Mouse (Mus musculus): ENCODE measurements around the gene Thsd4. TPM values are rescaled to one million over a fixed set of nuclear protein-coding genes. Genes with fewer than 3 reads are reported as not detected.

The Thsd4 gene
- polyA plus RNA-seq, 1 experiment from 2014 or later: 5.6 TPM

DNA sequence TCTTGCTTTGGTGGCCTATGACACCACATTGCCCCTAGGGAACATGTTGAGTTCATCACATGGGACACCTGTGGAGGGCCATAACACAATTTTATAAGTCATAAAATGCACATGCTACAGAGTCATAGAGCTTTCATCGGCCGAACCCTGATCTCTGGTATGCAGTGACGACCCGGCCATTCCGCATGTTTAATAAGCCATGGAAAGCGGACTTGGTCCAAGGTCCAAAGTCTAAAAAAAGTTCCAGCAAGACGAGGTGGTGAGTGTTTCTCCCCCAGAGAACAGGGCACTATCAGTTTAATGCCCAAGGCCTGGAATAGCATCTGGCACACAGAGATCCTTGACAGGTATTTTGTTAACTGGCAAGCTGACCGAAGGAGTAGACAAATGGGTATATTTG, 204.6 kb downstream of the Thsd4 start:
- ATAC-seq (ENCODE audit: low FRiP score, low TSS enrichment) (no peak), DNase-seq (no peak)
- Histone ChIP-seq H3K36me3 (ENCODE audit: control insufficient read depth, insufficient read depth, low read length) (no peaks in the 10 kb centered on the region), H3K9me3 (ENCODE audit: control insufficient read depth, low read length) (no peaks in the 10 kb centered on the region), H3K9ac (replicated peaks; ENCODE audit: low read length) (no peak overlapping the region), H3K4me3 (replicated peaks; ENCODE audit: low read depth, low read length) (no peak overlapping the region), H3K27ac (replicated peaks; ENCODE audit: low read depth, low read length) (no peak overlapping the region), H3K4me1 (ENCODE audit: control insufficient read depth, insufficient read depth, low read length) (0 out of 2 replicates have a peak, but pooled peaks cover 1% of the 10 kb centered on the region), H3K4me2 (ENCODE audit: low read length) (no peak overlapping the region), H3K27me3 (ENCODE audit: control insufficient read depth, insufficient read depth, low read length) (no peaks in the 10 kb centered on the region)
- 94% methylated on average over 8 of the region's 8 CpGs for WGBS

DNA sequence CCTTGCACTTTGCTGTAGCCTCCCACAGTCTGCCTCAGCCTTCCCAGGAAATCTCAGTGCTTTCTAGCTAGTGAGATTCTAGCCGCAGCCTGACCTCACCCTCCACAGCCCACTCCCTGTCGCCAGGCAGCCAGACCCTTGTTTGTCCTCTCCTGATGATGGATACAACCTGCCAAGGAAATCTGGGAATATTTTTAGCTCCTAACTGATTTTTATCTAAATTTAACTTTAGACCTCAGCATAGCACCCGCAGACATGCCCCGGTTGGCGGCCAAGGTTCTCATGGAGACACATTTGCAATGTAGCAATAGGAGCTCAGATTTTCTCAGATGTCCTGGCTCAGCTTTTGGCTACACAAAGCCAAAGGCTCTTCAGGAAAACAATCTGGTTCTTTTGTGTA, 205.3 kb downstream of the Thsd4 start:
- no peak overlapping the region for H3K9ac ChIP-seq (replicated peaks; ENCODE audit: low read length)
- no peak overlapping the region for H3K4me2 ChIP-seq (ENCODE audit: low read length)
- WGBS: 94% methylated on average over 5 of the region's 5 CpGs
- H3K9me3 ChIP-seq (ENCODE audit: control insufficient read depth, low read length): no peaks in the 10 kb centered on the region
- no peak for ATAC-seq (ENCODE audit: low FRiP score, low TSS enrichment)
- H3K4me1 ChIP-seq (ENCODE audit: control insufficient read depth, insufficient read depth, low read length): 0 out of 2 replicates have a peak, but pooled peaks cover 6% of the 10 kb centered on the region
- DNase-seq: no peak
- no peaks in the 10 kb centered on the region for H3K36me3 ChIP-seq (ENCODE audit: control insufficient read depth, insufficient read depth, low read length)
- H3K27ac ChIP-seq (replicated peaks; ENCODE audit: low read depth, low read length): no peak overlapping the region
- H3K27me3 ChIP-seq (ENCODE audit: control insufficient read depth, insufficient read depth, low read length): no peaks in the 10 kb centered on the region
- no peak overlapping the region for H3K4me3 ChIP-seq (replicated peaks; ENCODE audit: low read depth, low read length)

DNA sequence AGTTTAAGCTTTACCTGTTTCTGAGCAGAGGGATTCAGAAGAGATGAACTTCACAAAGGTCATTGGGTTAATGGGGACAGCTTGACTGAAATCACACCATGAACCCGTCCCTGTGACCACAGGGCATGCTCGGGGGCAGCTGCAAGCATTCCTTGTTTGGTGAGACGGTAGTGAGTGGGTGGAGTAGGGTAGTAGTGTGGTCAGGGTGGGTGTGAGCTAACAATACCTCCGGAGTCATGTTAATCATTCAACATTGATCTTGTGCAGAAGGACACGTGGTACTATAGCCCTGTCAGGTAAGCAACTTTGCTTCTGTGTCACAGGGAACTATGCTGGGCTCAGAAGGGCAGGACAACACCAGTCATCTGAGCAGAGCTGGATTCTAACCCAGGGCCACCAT, 206.3 kb downstream of the Thsd4 start:
- Histone ChIP-seq H3K4me3 (replicated peaks; ENCODE audit: low read depth, low read length) (no peak overlapping the region), H3K9ac (replicated peaks; ENCODE audit: low read length) (no peak overlapping the region), H3K27me3 (ENCODE audit: control insufficient read depth, insufficient read depth, low read length) (no peaks in the 10 kb centered on the region), H3K9me3 (ENCODE audit: control insufficient read depth, low read length) (no peaks in the 10 kb centered on the region), H3K4me2 (ENCODE audit: low read length) (no peak overlapping the region), H3K27ac (replicated peaks; ENCODE audit: low read depth, low read length) (no peak overlapping the region), H3K4me1 (ENCODE audit: control insufficient read depth, insufficient read depth, low read length) (0 out of 2 replicates have a peak, but pooled peaks cover 10% of the 10 kb centered on the region), H3K36me3 (ENCODE audit: control insufficient read depth, insufficient read depth, low read length) (no peaks in the 10 kb centered on the region)
- DNase-seq (no peak), ATAC-seq (ENCODE audit: low FRiP score, low TSS enrichment) (no peak)
- 89% methylated on average over 5 of the region's 5 CpGs for WGBS

DNA sequence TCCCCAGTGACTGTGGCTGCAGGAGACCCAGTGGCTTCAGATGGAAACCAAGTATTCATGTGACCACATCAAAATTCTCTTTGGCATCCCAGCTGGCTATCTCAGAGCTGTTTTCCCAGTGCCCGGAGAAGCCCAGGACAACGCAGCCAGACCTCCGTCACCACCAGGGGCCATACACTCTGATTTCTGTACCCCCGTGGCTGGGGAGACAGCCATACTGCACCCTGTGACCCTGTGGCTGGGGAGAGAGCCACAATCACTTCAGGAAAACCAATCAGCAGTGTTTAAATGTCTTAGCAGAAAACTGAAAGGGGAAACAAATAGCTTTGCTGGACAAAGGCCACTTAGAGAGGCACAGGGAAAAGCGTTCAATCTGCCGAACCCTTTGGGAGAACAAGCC, 208.2 kb downstream of the Thsd4 start:
- Histone ChIP-seq H3K27ac (replicated peaks; ENCODE audit: low read depth, low read length) (no peak overlapping the region), H3K4me3 (replicated peaks; ENCODE audit: low read depth, low read length) (no peak overlapping the region), H3K27me3 (ENCODE audit: control insufficient read depth, insufficient read depth, low read length) (no peaks in the 10 kb centered on the region), H3K9me3 (ENCODE audit: control insufficient read depth, low read length) (no peaks in the 10 kb centered on the region), H3K4me2 (ENCODE audit: low read length) (no peak overlapping the region), H3K4me1 (ENCODE audit: control insufficient read depth, insufficient read depth, low read length) (peaks cover 18% of the 10 kb centered on the region), H3K36me3 (ENCODE audit: control insufficient read depth, insufficient read depth, low read length) (no peaks in the 10 kb centered on the region), H3K9ac (replicated peaks; ENCODE audit: low read length) (no peak overlapping the region)
- 64% methylated on average over 6 of the region's 6 CpGs for WGBS
- no peak for ATAC-seq (ENCODE audit: low FRiP score, low TSS enrichment)
- peak; percentile 14 for DNase-seq

DNA sequence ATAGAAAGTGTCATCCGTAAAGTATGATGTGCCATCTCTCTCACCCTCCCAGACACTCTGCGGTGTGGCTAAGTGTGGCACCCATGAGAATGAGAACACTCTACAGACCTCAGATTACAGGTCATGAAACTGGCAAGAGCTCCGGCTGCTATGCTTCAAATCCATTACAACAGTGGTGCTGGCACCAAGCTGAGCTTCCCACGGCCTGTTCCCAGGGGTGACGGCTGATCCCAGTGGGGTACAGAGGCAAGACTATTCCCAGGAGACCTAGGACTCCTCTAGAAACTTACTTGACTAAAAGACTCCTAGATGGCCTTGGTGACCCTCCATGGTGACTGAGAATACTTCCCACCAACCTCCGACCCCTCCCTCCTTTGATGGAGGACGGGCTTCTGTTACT, 209.2 kb downstream of the Thsd4 start:
- Histone ChIP-seq H3K4me3 (replicated peaks; ENCODE audit: low read depth, low read length) (no peak overlapping the region), H3K9me3 (ENCODE audit: control insufficient read depth, low read length) (no peaks in the 10 kb centered on the region), H3K27ac (replicated peaks; ENCODE audit: low read depth, low read length) (no peak overlapping the region), H3K4me2 (ENCODE audit: low read length) (no peak overlapping the region), H3K36me3 (ENCODE audit: control insufficient read depth, insufficient read depth, low read length) (no peaks in the 10 kb centered on the region), H3K4me1 (ENCODE audit: control insufficient read depth, insufficient read depth, low read length) (peaks cover 18% of the 10 kb centered on the region), H3K9ac (replicated peaks; ENCODE audit: low read length) (no peak overlapping the region), H3K27me3 (ENCODE audit: control insufficient read depth, insufficient read depth, low read length) (no peaks in the 10 kb centered on the region)
- no peak for ATAC-seq (ENCODE audit: low FRiP score, low TSS enrichment)
- 79% methylated on average over 7 of the region's 7 CpGs for WGBS
- no peak for DNase-seq

DNA sequence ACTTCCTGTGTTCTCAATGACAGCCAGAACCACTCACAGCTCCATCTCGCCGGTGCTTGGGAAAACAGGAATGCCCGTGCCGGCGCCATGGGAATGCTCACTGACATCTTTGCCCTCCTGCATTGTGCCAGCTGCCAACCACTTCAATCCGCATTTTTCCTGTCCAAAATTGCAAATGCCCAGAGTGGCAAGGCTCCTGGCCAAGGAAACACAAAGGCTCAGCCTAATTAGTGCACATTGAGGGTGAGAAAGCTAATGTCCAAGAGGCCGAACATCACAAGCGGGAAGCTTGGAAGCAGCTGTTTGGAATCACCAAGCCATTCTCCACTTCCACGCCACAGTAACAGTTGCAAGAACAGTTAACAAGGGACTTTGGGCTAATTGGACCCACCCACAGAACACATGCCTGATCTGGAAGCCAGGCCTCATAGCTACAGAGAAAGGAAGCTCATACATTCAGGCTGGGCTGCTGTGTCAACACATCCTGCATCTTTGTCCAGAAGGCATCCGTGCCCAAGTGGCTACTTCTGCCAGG, 210.2 kb downstream of the Thsd4 start:
- no peak for ATAC-seq (ENCODE audit: low FRiP score, low TSS enrichment)
- peak overlapping the region; percentile 37; the same call in 1 of the 2 replicates for H3K27ac ChIP-seq (replicated peaks; ENCODE audit: low read depth, low read length)
- WGBS: 64% methylated on average over 10 of the region's 10 CpGs
- no peak overlapping the region for H3K4me2 ChIP-seq (ENCODE audit: low read length)
- peak; percentile 70 for DNase-seq
- H3K27me3 ChIP-seq (ENCODE audit: control insufficient read depth, insufficient read depth, low read length): no peaks in the 10 kb centered on the region
- no peaks in the 10 kb centered on the region for H3K36me3 ChIP-seq (ENCODE audit: control insufficient read depth, insufficient read depth, low read length)
- no peak overlapping the region for H3K9ac ChIP-seq (replicated peaks; ENCODE audit: low read length)
- H3K4me3 ChIP-seq (replicated peaks; ENCODE audit: low read depth, low read length): no peak overlapping the region
- H3K9me3 ChIP-seq (ENCODE audit: control insufficient read depth, low read length): no peaks in the 10 kb centered on the region
- H3K4me1 ChIP-seq (ENCODE audit: control insufficient read depth, insufficient read depth, low read length): peaks cover 18% of the 10 kb centered on the region

DNA sequence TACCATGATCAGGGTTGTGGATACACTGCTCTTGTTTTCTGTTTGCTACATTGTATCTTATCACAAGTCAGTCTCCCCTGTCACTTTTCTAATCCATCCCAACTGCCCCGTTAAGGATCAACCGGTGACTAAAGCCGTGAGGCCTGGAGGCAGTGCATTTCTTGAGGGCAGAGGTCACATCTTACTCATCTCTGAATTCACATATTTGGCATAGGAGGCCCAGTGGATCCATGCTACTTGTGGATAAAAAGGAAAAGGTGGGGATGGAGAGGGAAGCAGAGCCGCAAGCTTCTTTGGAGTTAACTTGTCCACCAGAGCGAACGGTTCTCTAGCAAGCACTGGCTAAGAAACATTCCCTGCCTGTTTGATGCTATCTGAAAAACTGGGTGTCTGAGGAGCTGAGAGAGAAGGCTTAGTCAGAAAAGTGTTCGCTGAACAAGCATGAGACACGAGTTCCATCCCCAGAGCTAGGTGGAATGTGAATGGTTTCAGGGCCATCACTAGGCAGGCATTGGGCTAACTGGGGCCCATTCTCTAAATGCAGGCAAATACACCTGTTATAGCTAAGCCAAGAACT, 211.0 kb downstream of the Thsd4 start:
- Histone ChIP-seq H3K4me3 (replicated peaks; ENCODE audit: low read depth, low read length) (no peak overlapping the region), H3K27me3 (ENCODE audit: control insufficient read depth, insufficient read depth, low read length) (no peaks in the 10 kb centered on the region), H3K9me3 (ENCODE audit: control insufficient read depth, low read length) (no peaks in the 10 kb centered on the region), H3K36me3 (ENCODE audit: control insufficient read depth, insufficient read depth, low read length) (no peaks in the 10 kb centered on the region), H3K9ac (replicated peaks; ENCODE audit: low read length) (no peak overlapping the region), H3K4me1 (ENCODE audit: control insufficient read depth, insufficient read depth, low read length) (peaks cover 18% of the 10 kb centered on the region), H3K27ac (replicated peaks; ENCODE audit: low read depth, low read length) (no peak overlapping the region), H3K4me2 (ENCODE audit: low read length) (no peak overlapping the region)
- DNase-seq (peak; percentile 7), ATAC-seq (ENCODE audit: low FRiP score, low TSS enrichment) (no peak)
- WGBS: 69% methylated on average over 8 of the region's 8 CpGs

DNA sequence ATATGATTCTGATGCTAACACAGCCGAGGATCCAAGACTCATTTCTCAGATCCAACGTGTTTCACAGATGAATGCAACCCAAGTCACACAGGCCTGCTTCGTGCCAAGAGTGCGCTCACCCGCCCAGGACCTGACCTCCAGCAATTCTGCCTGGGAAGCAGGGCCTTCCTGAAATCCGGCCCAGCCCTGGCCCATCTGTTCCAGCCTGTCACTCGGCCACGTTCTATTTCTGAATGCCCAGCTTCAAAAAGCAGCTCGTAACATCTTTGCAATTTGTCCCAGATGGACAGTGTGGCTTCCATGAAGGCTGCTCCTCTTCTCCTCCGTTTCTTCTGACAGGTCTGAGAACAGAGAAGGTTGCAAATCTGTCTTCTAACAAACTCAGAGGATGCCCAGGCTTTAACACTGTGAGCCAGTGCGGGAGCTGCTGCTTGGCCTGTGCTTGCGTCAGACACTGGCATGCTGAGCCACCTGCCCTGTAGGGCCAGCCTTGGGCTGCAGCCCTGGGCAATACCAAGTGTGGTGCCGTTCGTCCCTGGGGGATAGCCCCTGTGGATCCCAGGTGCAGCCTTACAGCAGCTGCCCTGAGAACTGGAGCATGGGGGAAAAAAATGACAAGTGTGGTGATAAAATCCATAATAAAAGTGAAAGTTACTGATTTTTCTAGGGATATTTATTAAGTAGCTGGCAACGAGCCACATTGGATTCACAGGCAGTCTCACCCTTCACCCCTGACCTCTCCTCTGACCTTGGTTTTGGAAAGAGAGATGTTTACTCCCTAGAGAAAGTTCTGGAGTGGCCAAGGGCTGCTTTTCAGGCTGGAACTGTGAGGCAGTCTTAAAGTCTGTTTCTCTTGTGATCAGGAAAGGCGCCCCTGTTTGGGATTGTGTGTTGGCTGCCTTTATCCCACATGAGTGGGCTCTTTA, 211.8 kb downstream of the Thsd4 start:
- Histone ChIP-seq H3K4me2 (ENCODE audit: low read length) (no peak overlapping the region), H3K27ac (replicated peaks; ENCODE audit: low read depth, low read length) (peak overlapping the region; percentile 57), H3K9ac (replicated peaks; ENCODE audit: low read length) (peak overlapping the region; percentile 4; the same call in 1 of the 2 replicates), H3K36me3 (ENCODE audit: control insufficient read depth, insufficient read depth, low read length) (no peaks in the 10 kb centered on the region), H3K27me3 (ENCODE audit: control insufficient read depth, insufficient read depth, low read length) (no peaks in the 10 kb centered on the region), H3K4me3 (replicated peaks; ENCODE audit: low read depth, low read length) (no peak overlapping the region), H3K4me1 (ENCODE audit: control insufficient read depth, insufficient read depth, low read length) (peaks cover 18% of the 10 kb centered on the region), H3K9me3 (ENCODE audit: control insufficient read depth, low read length) (no peaks in the 10 kb centered on the region)
- DNase-seq (peak; percentile 43), ATAC-seq (ENCODE audit: low FRiP score, low TSS enrichment) (no peak)
- 56% methylated on average over 16 of the region's 16 CpGs for WGBS

All from midbrain, embryonic 14.5 days (tissue).